Mouse (Mus musculus): ENCODE measurements around the gene Zfp937.
"Not testable (repeated sequence)": the region's sequence is repeated elsewhere in the genome, so short reads cannot be mapped to it uniquely, and the experiment has no call there.

Zfp937 gene

DNA sequence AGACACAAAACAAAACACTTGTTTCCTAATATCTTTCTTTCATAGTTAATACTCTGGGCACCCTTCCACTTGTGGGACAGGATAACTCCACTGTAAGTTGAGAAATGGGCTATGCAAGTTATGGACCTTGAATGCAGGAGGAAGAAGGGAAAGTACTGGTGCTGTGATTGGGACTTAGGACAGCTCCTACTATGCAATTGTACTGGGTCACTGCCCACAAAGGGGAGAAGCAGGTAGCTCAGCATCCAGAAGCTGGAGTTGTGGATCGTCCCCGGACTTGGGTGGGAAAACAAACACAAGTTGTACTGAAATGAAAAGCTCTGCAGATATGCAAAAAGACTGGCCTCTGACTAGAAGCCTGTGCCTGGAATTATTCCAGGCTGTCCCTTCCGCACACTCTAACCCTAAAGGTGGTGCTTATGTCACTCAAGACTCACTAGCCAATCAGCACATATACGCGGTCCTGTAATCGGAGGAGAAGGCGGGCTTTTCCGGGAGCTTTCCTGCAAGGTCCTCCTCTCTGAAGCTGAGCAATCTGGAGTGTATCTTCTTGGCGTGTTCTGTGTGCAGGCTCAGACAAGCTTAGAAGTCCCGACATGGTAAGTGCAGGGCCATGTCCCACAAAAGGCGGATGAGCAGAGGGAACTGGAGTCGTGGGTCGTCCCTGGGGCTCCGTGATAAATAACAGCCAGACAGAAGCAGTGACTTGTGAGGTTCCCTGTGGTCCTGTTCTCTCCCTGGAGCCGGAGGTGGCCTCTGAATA lies at the start of gene Zfp937:
Gene Zfp937, plus strand, starts transcription at position 474 of the 763 bp plus-strand sequence.
- peak; percentile 89 to 91 for DNase-seq

- no peak for DNase-seq
Observed at GRCm38 (mm10) chr2:150173833-150174232, 44.0 kb upstream of the Zfp937 start.

- DNase-seq: not testable (repeated sequence)
Observed at GRCm38 (mm10) chr2:150179579-150179978, 38.3 kb upstream of the Zfp937 start, which contains the start of gene Gm10770. Gene Gm10770, minus strand, starts transcription at chr2:150179679.

- not testable (repeated sequence) for DNase-seq
Observed at GRCm38 (mm10) chr2:150181046-150181445, 36.8 kb upstream of the Zfp937 start.

- DNase-seq: not testable (repeated sequence)
Observed at GRCm38 (mm10) chr2:150181570-150181999, 36.3 kb upstream of the Zfp937 start, which contains the start of gene Gm14139. Gene Gm14139, plus strand, starts transcription at chr2:150181755.

DNA sequence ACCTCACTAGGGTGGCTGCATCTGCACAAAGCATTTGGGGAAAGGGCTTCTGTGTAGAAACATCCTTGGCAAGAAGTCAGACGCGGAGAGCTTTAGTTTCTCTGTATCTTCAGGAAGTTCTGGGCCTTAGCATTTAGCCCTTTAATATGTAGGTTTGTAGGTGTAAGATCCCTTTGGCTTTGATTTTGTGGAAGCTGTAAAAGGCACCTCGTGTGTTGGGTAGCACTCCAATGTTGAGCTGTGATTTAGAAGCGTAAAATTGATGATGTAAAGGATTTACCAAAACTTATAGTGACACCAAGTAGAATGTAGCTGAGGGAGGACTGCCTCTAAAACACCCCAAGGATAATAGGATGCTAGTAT lies 471 bp downstream of the Zfp937 start:
- not testable (repeated sequence) for DNase-seq

DNA sequence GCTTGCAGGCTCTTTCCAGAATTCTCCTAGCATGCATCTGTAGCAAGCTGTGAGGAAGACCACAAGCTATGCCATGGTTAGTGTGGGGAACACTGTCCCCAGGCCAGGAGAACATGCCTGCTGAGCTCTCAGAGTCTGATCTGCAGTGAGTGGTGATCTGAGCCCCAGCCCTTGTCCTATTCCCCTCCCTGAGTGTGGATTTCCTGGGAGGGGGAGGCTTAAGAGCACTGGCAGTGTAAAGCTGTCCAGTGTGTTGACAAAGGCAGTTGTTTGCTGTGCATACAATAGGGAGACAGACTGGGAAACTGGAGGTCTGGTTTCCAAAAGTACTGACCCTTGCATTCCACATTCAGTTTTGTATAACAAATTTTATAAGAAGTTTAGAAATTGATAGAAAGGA lies 5.4 kb downstream of the Zfp937 start:
- DNase-seq: not testable (repeated sequence)

DNA sequence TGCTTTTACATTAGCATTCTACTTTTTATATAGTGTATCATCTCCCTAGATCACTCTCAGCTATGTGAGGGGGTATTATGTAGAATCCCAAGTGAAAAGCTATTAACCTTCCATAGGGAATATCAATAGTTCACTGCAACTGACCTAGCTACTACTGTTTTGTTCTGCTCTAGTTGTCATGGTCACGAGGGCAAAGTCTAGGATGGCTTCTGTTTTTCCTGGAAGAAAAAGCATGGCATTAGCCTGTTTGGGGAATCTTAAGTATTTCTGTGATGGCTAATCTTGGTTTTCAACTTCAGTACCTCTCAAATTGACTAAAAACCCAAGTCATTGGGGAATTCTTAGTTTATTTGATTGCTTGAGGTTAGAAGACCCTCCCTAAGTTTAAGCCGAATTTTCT lies 25.3 kb downstream of the Zfp937 start:
- DNase-seq: peak; percentile 54 to 55

- DNase-seq: not testable (repeated sequence)
Observed at GRCm38 (mm10) chr2:150255491-150255890, 37.6 kb downstream of the Zfp937 start, which contains the start of gene Gm21994. Gene Gm21994, minus strand, starts transcription at chr2:150255591.

DNA sequence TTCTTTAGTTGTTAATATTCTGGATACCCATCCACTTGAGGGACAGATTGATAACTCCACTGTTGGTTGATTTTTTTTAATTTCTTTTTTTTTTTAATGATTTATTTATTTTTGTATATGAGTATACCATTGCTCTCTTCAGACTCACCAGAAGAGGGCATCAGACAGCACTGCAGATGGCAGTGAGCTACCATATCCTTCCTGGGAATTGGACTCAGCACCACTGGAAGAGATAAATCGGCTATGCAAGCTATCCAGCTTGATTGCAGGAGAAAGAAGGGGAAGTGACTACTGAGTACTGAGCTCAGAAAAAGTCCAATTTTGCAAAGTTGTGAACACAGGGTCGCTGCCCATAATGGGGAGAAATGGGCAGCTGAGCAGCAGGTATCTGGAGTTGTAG lies 39.0 kb downstream of the Zfp937 start:
- DNase-seq: not testable (repeated sequence)

- DNase-seq: not testable (repeated sequence)
Observed at GRCm38 (mm10) chr2:150257291-150257690, 39.4 kb downstream of the Zfp937 start, which contains the start of gene Gm14124. Gene Gm14124, plus strand, starts transcription at chr2:150257517.

Data from kidney, adult 8-10 months (tissue).